Mouse (Mus musculus) monocyte, adult 5-6 weeks (primary cell): Measurements from ENCODE around the gene Zfp143. TPM values are rescaled to one million over a fixed set of nuclear protein-coding genes. Genes with fewer than 3 reads are reported as not detected.
A peak's percentile ranks its signal among the peaks of the same experiment; 100 is the strongest.
"Not testable (repeated sequence)": the region's sequence is repeated elsewhere in the genome, so short reads cannot be mapped to it uniquely, and the experiment has no call there.

Experiments used
- ATAC-seq: fragments of 153-309, 156-312 bp; replicated peaks from 2 replicates; pipeline ENCODE4 v1.8.0; 2017; ENCODE audit warnings: mild to moderate bottlenecking; ENCODE audit not compliant: low TSS enrichment, insufficient number of reproducible peaks, severe bottlenecking, poor library complexity, low FRiP score
- total RNA-seq: library from RNA; stranded (forward); fragments of 200-1000, 200-491, 200-594 nt; gene quantifications from 3 replicates; pipeline ENCODE4 v1.2.3, GENCODE M21; 2017

Gene Zfp143
- 27.5 to 63.8 TPM (median 40.2 TPM) in 3 replicates for total RNA-seq

DNA sequence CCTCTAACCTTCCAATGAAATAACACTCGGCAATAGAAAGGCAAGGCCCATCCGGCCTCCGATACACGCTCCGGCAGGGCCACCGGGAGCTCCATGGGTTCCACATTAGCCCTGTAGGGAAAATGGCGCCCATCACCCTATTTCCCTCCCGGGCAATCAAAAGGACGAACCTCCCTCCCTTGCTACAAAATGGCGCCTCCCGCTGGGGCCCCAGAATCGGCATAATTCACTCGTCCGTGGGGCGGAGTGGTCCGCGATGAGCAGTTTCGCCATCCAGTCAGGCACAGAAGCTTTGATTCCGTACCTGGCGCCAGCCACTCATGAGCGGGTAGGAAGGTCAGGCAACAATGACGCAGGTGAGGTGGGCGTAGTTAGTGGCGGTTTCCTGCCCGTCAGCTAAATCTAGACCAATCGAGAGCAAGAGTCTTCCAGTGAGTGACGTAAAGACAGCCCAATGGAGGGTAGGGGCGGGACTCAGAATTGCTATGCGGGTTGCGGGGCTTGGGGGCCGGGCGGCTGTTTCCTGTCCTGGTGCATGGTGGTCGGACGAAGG is at the start of gene Zfp143:
Gene Zfp143, plus strand, starts transcription at position 19 of the 553 bp plus-strand sequence.
- ATAC-seq = peak; percentile 97

DNA sequence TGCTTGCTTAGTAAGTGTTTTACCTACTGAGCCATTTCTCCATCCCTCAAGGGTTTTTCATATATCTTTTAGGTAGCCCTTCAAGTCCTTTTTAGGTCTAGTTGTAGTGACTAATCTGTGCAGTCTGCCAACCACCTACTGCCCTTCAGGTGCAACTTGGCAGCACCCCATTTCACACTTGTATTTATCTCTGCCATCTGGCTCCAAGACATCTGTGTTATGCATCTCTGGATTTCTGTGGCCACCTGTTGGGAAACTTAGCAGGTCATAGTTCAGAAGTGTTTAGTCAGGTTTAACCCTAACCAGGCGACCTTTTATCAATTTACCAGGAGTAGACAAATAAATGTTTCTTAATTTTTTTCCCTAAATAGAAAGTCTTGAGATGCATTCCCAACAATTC is 49.6 kb upstream of the Zfp143 start:
- no peak for ATAC-seq

- no peak for ATAC-seq
Measured at GRCm38 (mm10) chr7:110014272-110014671, 46.7 kb upstream of the Zfp143 start.

DNA sequence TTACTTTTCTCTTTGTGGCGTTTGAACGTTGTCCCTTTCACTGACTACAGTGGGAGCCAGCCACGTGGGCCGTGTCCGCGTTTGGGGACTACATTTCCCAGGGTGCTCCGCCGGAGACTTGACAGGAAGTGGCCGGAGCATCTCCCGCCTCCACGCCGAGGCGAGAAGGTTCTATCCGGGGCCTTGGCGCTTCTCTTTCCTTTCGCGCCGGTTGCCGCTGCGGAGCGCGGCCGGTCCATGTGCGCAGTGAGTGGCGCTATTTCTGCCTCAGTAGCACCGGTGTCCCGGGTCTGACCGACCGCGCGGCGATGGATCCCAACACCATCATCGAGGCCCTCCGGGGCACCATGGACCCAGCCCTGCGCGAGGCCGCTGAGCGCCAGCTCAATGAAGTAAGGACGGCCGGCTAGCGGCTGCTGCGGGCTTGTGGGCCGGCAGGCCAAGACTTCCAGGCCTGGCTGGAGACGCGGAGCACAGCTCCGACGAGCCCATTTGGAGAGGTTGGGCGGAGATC is 42.8 kb upstream of the Zfp143 start, which contains the start of gene Ipo7:
Gene Ipo7, plus strand, starts transcription at position 158 of the 514 bp plus-strand sequence.
- peak; percentile 100 for ATAC-seq

DNA sequence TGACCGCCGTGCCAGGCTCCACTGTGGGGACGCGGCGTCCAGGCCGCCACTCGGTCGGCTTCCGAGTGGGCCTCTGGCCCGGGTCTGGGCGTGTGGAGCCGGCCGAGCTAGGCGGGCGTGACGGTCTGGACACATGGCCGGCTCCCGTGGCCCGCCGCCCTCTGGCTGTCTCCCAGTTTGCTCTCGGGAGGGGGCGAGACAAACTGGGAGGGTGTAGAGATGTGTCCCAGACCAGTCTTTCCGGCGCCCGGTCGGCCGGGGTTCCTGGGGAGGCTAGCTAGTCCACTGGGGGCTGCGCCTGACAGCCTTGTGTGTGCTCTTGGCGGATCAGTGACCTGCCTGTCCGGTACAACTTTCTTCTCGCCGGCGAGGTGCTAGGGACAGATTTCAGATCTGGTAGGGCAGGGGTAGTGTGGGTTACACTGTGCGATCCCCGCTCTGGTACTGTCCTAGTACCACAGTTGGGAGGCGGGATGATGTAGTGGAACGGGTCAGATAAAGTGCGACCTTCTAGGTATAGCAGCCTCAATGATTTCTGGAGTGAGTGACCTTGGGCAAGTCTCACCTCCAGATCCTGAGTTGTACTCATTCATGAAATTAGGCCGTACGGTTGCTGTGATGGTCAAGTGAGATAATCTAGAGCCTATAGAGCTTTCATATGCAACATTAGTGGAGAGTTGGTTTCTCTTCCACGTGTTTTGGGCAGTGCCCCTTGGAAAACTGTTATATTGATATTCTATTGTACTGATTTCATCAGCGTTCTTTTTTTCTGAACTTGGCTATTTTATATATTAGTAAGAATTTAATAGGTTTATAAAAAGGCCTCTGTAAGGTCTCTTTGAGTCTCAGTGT is 42.2 kb upstream of the Zfp143 start:
- ATAC-seq = peak; percentile 32; the same call in 1 of the 2 replicates

DNA sequence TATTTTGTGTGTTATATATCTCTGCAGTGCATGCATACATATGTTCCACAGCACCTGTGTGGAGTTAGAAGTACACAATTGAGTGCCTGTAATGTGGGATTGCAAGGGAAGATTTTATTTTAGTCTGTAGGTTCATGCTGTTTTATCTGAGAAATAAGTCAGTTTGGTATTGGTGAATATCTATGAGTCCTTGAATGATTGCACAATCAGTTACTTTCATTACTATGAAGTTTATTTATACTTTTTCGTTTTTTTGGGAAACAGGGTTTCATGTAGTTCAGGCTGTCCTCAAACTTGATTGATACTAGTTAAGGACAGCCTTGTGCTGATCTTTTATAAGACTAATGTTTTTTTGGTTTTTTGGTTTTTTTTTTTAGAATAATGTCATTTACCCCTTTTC is 37.5 kb upstream of the Zfp143 start:
- ATAC-seq = no peak

DNA sequence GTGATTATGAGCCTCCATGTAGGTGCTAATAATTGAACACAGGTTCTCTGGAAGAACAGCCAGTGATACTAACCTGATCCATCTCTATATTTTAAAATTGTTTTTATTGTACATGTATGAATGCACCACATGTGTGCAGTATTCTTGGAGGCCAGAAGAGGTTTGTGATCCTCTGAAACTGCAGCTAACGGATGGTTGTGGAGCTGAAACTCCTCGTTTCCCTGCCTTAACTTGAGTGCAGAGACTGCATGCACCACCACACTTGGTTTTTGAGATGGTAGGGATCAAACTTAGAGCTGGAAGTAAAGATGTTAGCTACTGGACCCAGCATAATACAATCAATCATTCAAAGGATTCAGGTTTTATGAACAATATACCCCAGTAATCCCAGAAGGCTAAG is 34.4 kb upstream of the Zfp143 start:
- ATAC-seq = no peak

DNA sequence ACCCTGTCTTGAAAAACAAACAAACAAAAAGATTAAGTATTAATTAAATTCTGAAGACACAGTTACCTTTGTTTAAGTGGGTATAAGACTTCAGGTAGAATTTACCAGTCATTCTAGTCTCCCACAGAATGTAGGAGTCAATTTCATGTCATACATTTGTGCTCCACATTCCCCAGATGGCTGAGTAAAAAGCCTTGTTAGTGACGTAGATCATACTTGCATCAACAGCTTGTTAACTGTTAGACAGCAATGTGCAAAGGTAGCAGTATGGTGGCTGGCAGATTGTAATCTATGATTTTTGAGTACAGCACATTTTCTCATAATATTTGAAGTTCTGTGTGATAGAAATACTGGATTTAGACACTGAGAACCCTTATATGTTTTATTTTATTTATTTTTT is 32.2 kb upstream of the Zfp143 start:
- ATAC-seq = no peak

DNA sequence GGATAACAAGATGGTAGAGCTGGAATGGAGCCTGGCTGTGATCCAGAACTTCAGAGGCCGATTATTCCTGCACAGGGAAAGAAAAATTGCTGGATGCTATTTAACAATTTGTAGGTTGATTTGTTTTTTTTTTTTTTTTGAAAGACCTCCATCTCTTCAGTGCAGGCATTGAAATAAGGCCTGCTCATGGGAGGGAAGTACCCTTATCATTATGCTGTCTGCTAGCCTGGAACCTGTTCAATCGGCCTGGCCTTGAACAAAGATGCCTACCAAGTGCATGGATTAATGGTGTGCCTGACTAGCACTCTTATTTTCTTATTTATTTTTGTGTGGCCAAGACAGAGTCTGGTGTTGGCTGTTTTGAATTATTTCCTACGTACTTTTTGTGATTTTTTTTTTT is 30.7 kb upstream of the Zfp143 start:
- no peak for ATAC-seq

DNA sequence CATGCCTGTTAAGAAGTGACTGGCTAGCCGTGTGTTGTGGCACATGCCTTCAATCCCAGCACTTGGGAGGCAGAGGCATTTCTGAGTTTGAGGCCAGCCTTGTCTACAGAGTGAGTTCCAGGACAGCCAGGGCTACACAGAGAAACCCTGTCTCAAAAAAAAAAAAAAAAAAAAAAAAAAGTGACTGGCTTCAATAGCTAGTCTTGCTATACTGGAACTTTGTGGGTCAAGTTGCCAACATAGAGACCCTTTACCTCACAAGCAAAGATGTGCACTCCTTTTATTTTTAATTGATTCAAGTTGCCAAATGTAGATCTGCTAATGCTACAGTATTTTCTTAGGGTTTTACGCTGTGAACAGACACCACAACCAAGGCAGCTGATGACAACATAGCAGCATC is 3.3 kb upstream of the Zfp143 start:
- ATAC-seq = not testable (repeated sequence)

GRCm38 (mm10) chr7:110059092-110059785 is 1.8 kb upstream of the Zfp143 start:
- ATAC-seq = no peak

- no peak for ATAC-seq
Measured at GRCm38 (mm10) chr7:110060106-110060668, 830 bp upstream of the Zfp143 start.

- peak; percentile 6; the same call in 1 of the 2 replicates for ATAC-seq
Measured at GRCm38 (mm10) chr7:110060669-110061198, 283 bp upstream of the Zfp143 start.

DNA sequence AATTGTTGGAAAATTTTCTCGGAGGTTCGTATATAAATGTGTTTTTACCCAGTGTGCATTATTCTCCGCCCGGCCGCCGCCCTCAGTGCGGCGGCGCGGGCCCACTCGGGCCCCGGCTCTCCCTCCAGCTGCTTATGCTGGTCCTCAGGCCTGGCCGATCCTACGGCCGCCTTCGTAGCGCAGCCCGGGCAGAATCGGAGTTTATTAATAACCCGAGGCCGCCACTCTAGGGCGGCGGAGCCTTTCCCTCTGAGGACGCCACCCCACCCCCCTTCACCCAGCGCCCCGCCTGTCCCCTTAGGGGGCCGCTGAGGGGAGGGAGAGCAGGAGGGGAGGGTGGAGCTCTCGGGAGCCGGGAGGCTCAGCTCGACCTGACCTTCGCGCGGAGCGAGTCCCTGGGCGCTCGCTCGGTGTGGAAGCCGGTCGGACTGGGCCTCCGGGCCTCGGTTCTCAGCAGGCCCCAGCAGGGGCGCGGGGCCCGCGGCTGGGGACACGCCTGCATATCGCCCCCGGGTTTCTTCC is 796 bp downstream of the Zfp143 start:
- peak; percentile 21 for ATAC-seq

GRCm38 (mm10) chr7:110063731-110064130 is 2.7 kb downstream of the Zfp143 start:
- ATAC-seq = no peak

GRCm38 (mm10) chr7:110069070-110069469 is 8.1 kb downstream of the Zfp143 start:
- ATAC-seq = no peak

DNA sequence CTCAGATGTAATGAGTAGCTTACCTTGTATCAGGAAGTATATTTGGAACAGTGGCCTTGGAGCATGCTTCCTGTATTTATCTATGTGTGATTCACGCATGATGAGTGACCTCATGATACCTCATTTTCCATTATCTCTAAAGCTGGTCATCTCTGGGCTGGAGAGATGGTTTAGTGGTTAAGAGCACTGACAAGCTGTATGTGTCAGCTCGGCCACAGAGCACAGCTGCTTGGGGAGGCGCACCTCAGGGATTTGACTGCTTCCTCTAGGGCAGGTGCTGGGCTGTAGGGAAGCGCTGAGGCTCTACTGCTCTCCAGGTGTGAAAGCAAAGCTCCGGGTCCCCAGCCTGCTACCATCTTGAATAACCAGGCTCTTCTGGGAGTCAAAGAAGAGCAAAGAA is 17.2 kb downstream of the Zfp143 start:
- no peak for ATAC-seq

GRCm38 (mm10) chr7:110083386-110084165 is 22.6 kb downstream of the Zfp143 start:
- no peak for ATAC-seq
